Mouse (Mus musculus): ENCODE data around the gene Ccnb1.

DNA sequence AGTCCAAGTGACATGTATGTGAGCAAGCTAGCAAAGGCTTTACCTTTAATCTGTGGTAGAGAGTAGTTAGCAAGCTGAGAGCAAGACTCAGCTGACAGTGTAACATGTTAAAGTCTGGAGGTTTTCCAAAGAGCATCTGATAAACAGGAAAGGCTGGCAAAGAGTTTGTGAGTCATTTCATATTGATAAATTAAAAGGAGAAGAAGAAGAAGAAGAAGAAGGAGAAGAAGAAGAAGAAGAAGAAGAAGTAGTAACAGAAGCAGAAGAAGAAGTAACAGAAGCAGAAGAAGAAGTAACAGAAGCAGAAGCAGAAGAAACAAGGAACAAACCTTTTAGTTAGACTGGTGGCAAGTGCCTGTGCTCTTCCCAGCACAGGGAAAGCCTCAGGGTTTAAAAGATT lies 48.4 kb upstream of the Ccnb1 start:
- TF ChIP-seq FOSL1 (IDR thresholded peaks at IDR 0.05; ENCODE audit: insufficient read depth, low read length, poor library complexity, severe bottlenecking) (no peak), CTCF (IDR thresholded peaks at IDR 0.05; ENCODE audit: control insufficient read depth, insufficient read depth, insufficient read length) (no peak), MYOD1 (IDR thresholded peaks at IDR 0.05; ENCODE audit: control insufficient read depth, insufficient read length, low read depth) (no peak), MYOG (IDR thresholded peaks at IDR 0.05; ENCODE audit: control insufficient read depth, extremely low read depth, insufficient read length) (no peak)
